Mouse (Mus musculus) lung, embryonic 16.5 days (tissue): ENCODE data around the gene Col18a1. TPM values are rescaled to one million over a fixed set of nuclear protein-coding genes. Genes with fewer than 3 reads are reported as not detected.

ENCODE experiments used
- ATAC-seq: fragments of 200-750 bp; cut with Nextera tagmentation; 2 replicates; pipeline ENCODE4 v1.8.0; 2017; ENCODE audit warnings: low read depth, mild to moderate bottlenecking, moderate library complexity
- H3K27ac ChIP-seq: fragments of 300-500 bp; sonication (generic); 2 replicates; pipeline ENCODE4 v1.5.1; 2014; ENCODE audit warnings: mild to moderate bottlenecking, control low read depth, low read length
- H3K27me3 ChIP-seq: fragments of 300-500 bp; sonication (generic); 2 replicates; pipeline ENCODE4 v1.6.1; 2014; ENCODE audit warnings: low read depth, low read length, mixed read lengths; ENCODE audit not compliant: control insufficient read depth, insufficient read depth
- H3K36me3 ChIP-seq: fragments of 300-500 bp; sonication (generic); 2 replicates; pipeline ENCODE4 v1.6.1; 2014; ENCODE audit warnings: low read length; ENCODE audit not compliant: control insufficient read depth, insufficient read depth
- H3K4me1 ChIP-seq: fragments of 300-500 bp; sonication (generic); replicated peaks from 2 replicates; pipeline ENCODE4 v1.6.1; 2014; ENCODE audit warnings: low read length, mixed read lengths; ENCODE audit not compliant: control insufficient read depth, insufficient read depth
- H3K4me2 ChIP-seq: fragments of 300-500 bp; sonication (generic); 2 replicates; pipeline ENCODE4 v1.6.1; 2014; ENCODE audit warnings: low read depth, low read length, control low read depth
- H3K4me3 ChIP-seq: fragments of 300-500 bp; sonication (generic); 2 replicates; pipeline ENCODE4 v1.5.1; 2014; ENCODE audit warnings: mild to moderate bottlenecking, low read length, control low read depth
- H3K9ac ChIP-seq: fragments of 300-500 bp; sonication (generic); 2 replicates; pipeline ENCODE4 v1.6.1; 2014; ENCODE audit warnings: low read length, control low read depth
- H3K9me3 ChIP-seq: fragments of 300-500 bp; sonication (generic); 2 replicates; pipeline ENCODE4 v1.6.1; 2016; ENCODE audit warnings: low read length; ENCODE audit not compliant: control insufficient read depth
- WGBS: fragments of 180-500 bp; shearing (Covaris S2); extraction: QIAGEN DNeasy Blood & Tissue Kit; methylation state at CpG from one replicate; pipeline ENCODE4 v1.1.7; 2014; 5-methylcytosine and 5-hydroxymethylcytosine counted together
- polyA plus RNA-seq: library from polyadenylated mRNA; unstranded; fragments of >200 nt; fragmentation: Nextera tagmentation; extraction: Ambion mirVana; gene quantifications from 2 replicates; pipeline ENCODE4 v1.2.1, GENCODE M21; 2015

The Col18a1 gene
- polyA plus RNA-seq, 1 experiment from 2014 or later: 315 TPM

DNA sequence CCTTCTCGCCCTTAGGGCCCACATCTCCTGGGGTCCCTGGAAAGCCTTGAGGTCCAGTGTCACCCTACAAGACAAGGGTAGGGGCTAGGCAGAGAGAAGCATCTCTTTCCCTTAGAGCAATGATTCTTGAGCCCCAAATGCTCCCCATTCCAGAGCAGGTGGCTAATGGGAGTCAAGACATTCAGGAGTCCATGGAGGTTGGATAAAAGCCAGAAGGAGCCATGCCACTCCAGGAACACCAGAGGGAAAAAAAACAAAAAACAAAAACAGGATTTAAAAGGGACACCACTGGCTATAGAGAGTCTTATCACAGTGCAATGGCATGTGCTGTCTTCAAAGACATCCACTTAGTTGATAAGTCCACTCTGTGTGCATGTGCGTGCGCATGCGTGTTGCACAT is 87.9 kb downstream of the Col18a1 start:
- H3K27ac ChIP-seq: no peak overlapping the region
- no peak overlapping the region for H3K4me2 ChIP-seq
- H3K4me3 ChIP-seq: no peak overlapping the region
- no peaks in the 10 kb centered on the region for H3K4me1 ChIP-seq
- no peaks in the 10 kb centered on the region for H3K27me3 ChIP-seq
- H3K9ac ChIP-seq: no peak overlapping the region
- H3K9me3 ChIP-seq: no peaks in the 10 kb centered on the region
- no peak for ATAC-seq
- WGBS: 92% methylated on average over 4 of the region's 4 CpGs
- 0 out of 2 replicates have a peak, but pooled peaks cover 3% of the 10 kb centered on the region for H3K36me3 ChIP-seq

DNA sequence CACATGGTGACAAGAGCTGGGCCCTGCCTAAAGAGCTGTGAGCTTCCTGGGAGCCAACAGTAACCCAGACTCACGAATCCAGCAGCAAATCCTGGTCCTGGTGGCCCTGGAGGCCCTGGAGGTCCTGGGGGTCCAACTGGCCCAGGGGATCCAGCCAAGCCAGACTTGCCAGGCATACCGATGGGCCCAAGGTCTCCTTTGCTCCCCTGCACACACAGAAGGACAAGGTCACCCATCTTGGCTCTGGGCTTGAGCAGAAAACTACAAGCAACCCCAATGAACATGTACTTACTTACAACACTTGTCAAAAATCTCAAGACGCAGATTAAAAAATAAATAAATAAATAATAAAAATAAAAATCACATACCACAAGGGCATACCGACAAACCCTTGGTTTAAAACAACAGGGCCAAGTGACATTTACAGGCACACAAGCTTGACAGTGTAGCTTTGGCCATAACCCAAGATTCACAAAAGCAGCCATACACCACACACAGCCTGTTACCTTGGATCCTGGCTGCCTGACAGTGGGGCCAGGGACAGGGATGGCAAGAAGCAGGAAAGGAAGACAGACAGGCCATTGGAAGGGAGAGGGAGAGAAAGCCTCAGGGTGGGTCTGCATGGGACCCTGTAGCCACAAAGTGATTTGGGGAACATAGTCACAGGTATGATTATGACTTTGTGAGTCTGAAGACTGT is 91.9 kb downstream of the Col18a1 start:
- 74% methylated on average over 4 of the region's 4 CpGs for WGBS
- no peaks in the 10 kb centered on the region for H3K9me3 ChIP-seq
- H3K4me2 ChIP-seq: no peak overlapping the region
- ATAC-seq: no peak
- no peak overlapping the region for H3K9ac ChIP-seq
- H3K27ac ChIP-seq: no peak overlapping the region
- no peaks in the 10 kb centered on the region for H3K27me3 ChIP-seq
- H3K4me3 ChIP-seq: no peak overlapping the region
- peaks cover 6% of the 10 kb centered on the region for H3K36me3 ChIP-seq
- H3K4me1 ChIP-seq: no peaks in the 10 kb centered on the region

DNA sequence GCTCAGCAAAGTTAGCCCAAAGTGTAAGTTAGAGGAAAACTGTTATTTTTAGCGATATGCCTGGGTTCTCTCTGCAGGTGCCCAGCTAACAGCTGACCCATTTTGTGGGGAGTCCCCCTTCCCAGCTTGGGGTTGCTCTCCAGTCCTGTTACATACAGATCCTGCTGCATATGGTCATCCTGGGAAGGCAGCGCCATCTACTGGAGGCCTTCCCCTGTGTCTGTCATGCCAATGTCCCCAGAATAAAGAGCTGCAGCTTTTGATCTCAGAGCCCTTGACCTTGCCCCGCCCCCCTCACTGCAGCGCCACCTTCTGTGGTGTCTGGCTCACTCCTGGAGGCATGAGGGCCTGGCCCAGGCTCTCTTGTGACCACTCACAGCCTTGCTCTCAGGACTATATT is 96.3 kb downstream of the Col18a1 start:
- Histone ChIP-seq H3K9ac (no peak overlapping the region), H3K9me3 (no peaks in the 10 kb centered on the region), H3K36me3 (peaks cover 9% of the 10 kb centered on the region), H3K4me2 (no peak overlapping the region), H3K4me3 (no peak overlapping the region), H3K27me3 (no peaks in the 10 kb centered on the region), H3K4me1 (no peaks in the 10 kb centered on the region), H3K27ac (no peak overlapping the region)
- no peak for ATAC-seq
- 42% methylated on average over 4 of the region's 4 CpGs for WGBS

DNA sequence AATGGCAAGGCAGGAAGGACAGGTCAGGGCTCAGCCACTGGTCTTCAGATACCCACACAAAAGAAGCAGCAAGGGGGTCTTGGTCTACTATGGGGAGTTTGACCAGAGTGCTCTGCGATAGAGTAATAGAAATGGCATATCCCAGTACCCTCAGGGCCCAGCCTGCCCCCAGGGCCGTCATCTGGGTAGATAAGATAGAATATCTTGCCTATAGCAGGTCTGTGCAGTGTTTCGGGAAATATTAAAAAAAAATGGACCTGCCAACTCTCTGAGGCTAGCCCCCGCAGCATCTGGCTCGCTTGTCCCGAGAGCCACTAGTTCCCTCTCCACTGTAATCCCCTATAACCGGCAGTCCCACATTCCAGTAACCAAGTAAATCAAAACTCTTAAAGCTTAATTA is 97.9 kb downstream of the Col18a1 start:
- Histone ChIP-seq H3K9ac (no peak overlapping the region), H3K36me3 (peaks cover 9% of the 10 kb centered on the region), H3K27ac (no peak overlapping the region), H3K4me3 (no peak overlapping the region), H3K4me2 (no peak overlapping the region), H3K4me1 (no peaks in the 10 kb centered on the region), H3K27me3 (no peaks in the 10 kb centered on the region), H3K9me3 (no peaks in the 10 kb centered on the region)
- ATAC-seq: no peak
- WGBS: 86% methylated on average over 7 of the region's 7 CpGs

DNA sequence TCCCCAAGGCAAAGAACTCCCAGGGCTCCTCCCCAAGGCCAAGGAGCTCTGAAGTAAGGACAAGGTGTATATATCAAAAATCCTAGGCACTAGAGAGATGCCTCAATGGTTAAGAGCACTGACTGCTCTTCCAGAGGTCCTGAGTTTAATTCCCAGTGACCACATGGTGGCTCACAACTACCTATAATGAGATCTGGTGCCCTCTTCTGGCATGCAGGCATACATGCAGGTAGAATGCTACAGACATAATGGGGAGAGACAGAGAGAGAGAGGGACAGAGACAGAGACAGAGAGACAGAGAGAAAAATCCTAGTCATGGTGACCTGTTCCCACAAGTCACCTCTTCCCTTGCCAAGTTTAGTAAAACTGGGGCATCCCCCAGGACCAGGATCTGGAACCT is 101.7 kb downstream of the Col18a1 start:
- no peak for ATAC-seq
- no peak overlapping the region for H3K9ac ChIP-seq
- no peak overlapping the region for H3K4me3 ChIP-seq
- H3K4me2 ChIP-seq: no peak overlapping the region
- peaks cover 5% of the 10 kb centered on the region; the same call in 1 of the 2 replicates for H3K4me1 ChIP-seq
- no peaks in the 10 kb centered on the region for H3K27me3 ChIP-seq
- H3K9me3 ChIP-seq: no peaks in the 10 kb centered on the region
- no peak overlapping the region for H3K27ac ChIP-seq
- H3K36me3 ChIP-seq: peaks cover 4% of the 10 kb centered on the region; the same call in 1 of the 2 replicates

DNA sequence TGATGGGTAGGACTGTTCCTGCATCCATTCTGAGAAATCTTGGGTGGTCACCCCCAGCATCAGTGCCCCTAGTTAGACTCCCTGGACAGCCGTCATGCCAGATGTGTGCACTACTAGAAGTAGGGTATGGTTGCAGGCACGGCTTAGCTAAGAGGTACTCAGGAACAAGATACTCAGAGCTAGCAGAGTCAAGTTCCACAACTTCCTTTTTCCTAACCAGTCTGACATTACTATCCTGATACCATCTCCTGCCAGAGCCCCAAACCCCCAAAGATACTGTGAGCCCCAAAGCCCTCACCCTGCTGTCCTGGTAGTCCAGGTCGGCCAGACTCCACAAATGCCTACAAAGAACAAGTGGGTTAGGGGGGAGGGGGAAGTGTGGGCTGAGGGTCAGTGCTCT is 102.1 kb downstream of the Col18a1 start:
- no peak for ATAC-seq
- Histone ChIP-seq H3K4me1 (peaks cover 5% of the 10 kb centered on the region; the same call in 1 of the 2 replicates), H3K9ac (no peak overlapping the region), H3K27me3 (no peaks in the 10 kb centered on the region), H3K27ac (no peak overlapping the region), H3K36me3 (peaks cover 2% of the 10 kb centered on the region; the same call in 1 of the 2 replicates), H3K9me3 (no peaks in the 10 kb centered on the region), H3K4me2 (no peak overlapping the region), H3K4me3 (no peak overlapping the region)
- WGBS: 74% methylated on average over 3 of the region's 3 CpGs

DNA sequence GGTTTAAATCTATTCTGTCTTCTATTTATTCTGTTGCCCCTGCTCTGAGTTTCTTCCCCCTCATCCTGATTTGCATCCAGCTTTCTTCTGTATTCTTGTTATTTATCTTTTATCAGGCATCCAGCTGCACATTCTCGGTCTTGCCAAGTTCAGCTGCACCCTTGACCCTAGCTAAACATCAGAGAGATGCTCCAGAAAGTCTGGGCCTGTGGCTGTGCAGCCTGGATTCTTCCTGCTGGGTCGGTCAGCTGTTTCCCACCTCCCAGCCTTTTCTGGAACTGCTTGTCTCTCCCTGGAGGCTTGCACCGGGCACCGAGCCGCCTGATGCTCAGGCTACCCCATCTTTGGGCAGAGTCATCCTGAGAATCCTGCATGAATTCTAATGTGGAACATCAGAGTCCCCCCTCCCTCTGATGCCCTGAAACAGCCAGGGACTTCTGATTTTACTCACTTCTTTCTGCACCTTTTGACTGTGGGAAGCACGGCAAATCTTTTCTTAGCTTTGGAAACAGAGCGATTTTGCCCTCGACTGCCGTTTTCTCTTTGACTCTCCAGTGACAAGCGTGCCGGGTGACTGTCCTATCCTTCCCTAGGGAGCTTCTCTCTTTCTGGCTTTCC is 103.8 kb downstream of the Col18a1 start:
- H3K4me2 ChIP-seq: no peak overlapping the region
- peaks cover 5% of the 10 kb centered on the region; the same call in 1 of the 2 replicates for H3K4me1 ChIP-seq
- 57% methylated on average over 11 of the region's 11 CpGs for WGBS
- H3K9me3 ChIP-seq: no peaks in the 10 kb centered on the region
- ATAC-seq: peak; percentile 75
- H3K27ac ChIP-seq: no peak overlapping the region
- H3K4me3 ChIP-seq: no peak overlapping the region
- H3K36me3 ChIP-seq: peaks cover 2% of the 10 kb centered on the region; the same call in 1 of the 2 replicates
- no peak overlapping the region for H3K9ac ChIP-seq
- no peaks in the 10 kb centered on the region for H3K27me3 ChIP-seq

DNA sequence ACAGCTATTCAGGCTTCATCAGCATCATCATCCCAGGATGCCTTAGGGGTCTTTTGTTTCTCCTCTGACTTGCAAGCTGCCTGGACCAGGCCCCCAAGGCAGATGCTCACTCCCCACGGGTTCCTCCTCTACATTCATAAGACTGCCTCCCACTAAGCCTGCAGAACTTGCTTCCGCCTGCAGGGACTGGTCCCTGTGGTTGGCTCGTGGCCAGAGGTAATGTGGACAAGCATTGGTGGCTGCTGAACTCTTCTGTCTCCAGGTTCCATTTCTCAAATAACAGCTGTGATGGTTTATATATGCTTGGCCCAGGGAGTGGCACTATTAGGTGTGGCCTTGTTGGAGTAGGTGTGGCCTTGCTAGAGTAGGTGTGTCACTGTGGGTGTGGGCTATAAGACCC is 104.9 kb downstream of the Col18a1 start:
- Histone ChIP-seq H3K4me2 (no peak overlapping the region), H3K36me3 (no peaks in the 10 kb centered on the region), H3K27ac (no peak overlapping the region), H3K4me3 (no peak overlapping the region), H3K9me3 (no peaks in the 10 kb centered on the region), H3K9ac (no peak overlapping the region), H3K27me3 (no peaks in the 10 kb centered on the region), H3K4me1 (peaks cover 5% of the 10 kb centered on the region; the same call in 1 of the 2 replicates)
- no peak for ATAC-seq
- WGBS: 52% methylated on average over 3 of the region's 3 CpGs

DNA sequence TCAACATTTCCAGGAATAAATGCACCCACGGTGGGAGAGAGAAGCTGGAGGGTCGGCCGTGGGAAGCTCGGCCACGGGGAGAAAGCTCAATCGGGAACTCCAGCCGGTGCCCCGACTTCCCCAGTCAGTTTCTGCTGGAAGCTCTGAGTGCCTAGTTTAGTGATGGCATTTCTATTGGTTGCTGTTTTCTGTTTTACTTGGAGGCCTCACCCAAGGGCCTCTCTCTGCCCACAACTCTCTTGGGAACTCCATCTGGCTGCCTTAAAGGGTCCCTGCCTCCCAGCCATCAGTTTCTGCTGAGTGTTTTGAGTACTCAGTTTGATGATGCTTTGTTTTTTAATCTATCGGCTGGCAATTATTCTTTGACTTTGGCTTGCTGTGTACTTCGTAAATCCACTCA is 109.6 kb downstream of the Col18a1 start:
- H3K4me2 ChIP-seq: no peak overlapping the region
- WGBS: 80% methylated on average over 10 of the region's 10 CpGs
- no peaks in the 10 kb centered on the region for H3K9me3 ChIP-seq
- ATAC-seq: no peak
- no peaks in the 10 kb centered on the region for H3K27me3 ChIP-seq
- no peak overlapping the region for H3K9ac ChIP-seq
- H3K4me1 ChIP-seq: peaks cover 3% of the 10 kb centered on the region; the same call in 1 of the 2 replicates
- H3K36me3 ChIP-seq: peaks cover 15% of the 10 kb centered on the region
- H3K27ac ChIP-seq: no peak overlapping the region
- no peak overlapping the region for H3K4me3 ChIP-seq
